Comparison of ENCODE assay signal across 10 mouse cellular contexts in genomic region chr9:124438686-124439346, GRCm38 (mm10). TPM values are rescaled to one million over a fixed set of nuclear protein-coding genes. Genes with fewer than 3 reads are reported as not detected.
DNase-seq lines count a peak whose midpoint lies in the region; ATAC-seq and TF ChIP-seq lines count a peak whose summit lies in the region.
"Had no signal": no experiment of that assay in that cellular context is flagged by ENCODE, and none has a peak within 500 bp of the region (broad histone marks: within the 10 kb centered on the region; RNA-seq: fewer than 3 reads in every experiment).

No protein-coding gene starts in this region.

- no peaks in the 10 kb centered on the region for H3K4me1 ChIP-seq in heart, embryonic 12.5 days (replicated peaks)
- no peaks in the 10 kb centered on the region for H3K4me1 ChIP-seq in midbrain, embryonic 13.5 days (replicated peaks)
- H3K4me1 ChIP-seq: heart, embryonic 13.5 days had no signal

- 96% methylated on average over 19 of the region's 22 CpGs for WGBS in heart, embryonic 12.5 days
- 97% methylated on average over 19 of the region's 22 CpGs for WGBS in midbrain, embryonic 13.5 days

- peak; percentile 29 for DNase-seq in gastrocnemius, adult 2 months
- no peak for DNase-seq in gastrocnemius, postnatal 36 days
- DNase-seq in B cell, adult 2 months = peak; percentile 47 to 52
- DNase-seq in adrenal gland, postnatal 25 days = peak; percentile 2
- peak; percentile 6 to 17 for DNase-seq in layer of hippocampus, postnatal 10 days (ENCODE audit: low spot score in 2 of 2)
- peak; percentile 7 to 14 for DNase-seq in thymus, postnatal 10 days (ENCODE audit: low spot score in 2 of 2)

- no peak for TF ChIP-seq CTCF in gastrocnemius, adult 2 months (IDR thresholded peaks at IDR 0.05)

- no peak overlapping the region for H3K4me3 ChIP-seq in gastrocnemius, adult 2 months
- no peak overlapping the region for H3K4me3 ChIP-seq in heart, embryonic 12.5 days
- H3K4me3 ChIP-seq in midbrain, embryonic 13.5 days (replicated peaks) = no peak overlapping the region
- H3K4me3 ChIP-seq: heart, embryonic 13.5 days had no signal

- no peak overlapping the region for H3K9ac ChIP-seq in heart, embryonic 12.5 days
- H3K9ac ChIP-seq in midbrain, embryonic 13.5 days (replicated peaks) = no peak overlapping the region
- H3K9ac ChIP-seq: heart, embryonic 13.5 days had no signal

- H3K36me3 ChIP-seq in heart, embryonic 12.5 days = peaks cover 38% of the 10 kb centered on the region
- peaks cover 38% of the 10 kb centered on the region for H3K36me3 ChIP-seq in midbrain, embryonic 13.5 days

- no peak overlapping the region for H3K27ac ChIP-seq in gastrocnemius, adult 2 months
- no peak overlapping the region for H3K27ac ChIP-seq in heart, embryonic 12.5 days (ENCODE audit: poor library complexity, severe bottlenecking)
- no peak overlapping the region for H3K27ac ChIP-seq in midbrain, embryonic 13.5 days
- H3K27ac ChIP-seq: heart, embryonic 13.5 days had no signal

- ATAC-seq in heart, embryonic 12.5 days (ENCODE audit: insufficient number of reproducible peaks, low FRiP score) = peak; percentile 29
- peak; percentile 1; the same call in 1 of the 2 replicates for ATAC-seq in midbrain, embryonic 13.5 days

- H3K4me2 ChIP-seq in heart, embryonic 12.5 days = no peak overlapping the region
- H3K4me2 ChIP-seq in midbrain, embryonic 13.5 days (replicated peaks) = no peak overlapping the region
- H3K4me2 ChIP-seq: heart, embryonic 13.5 days had no signal

- peaks cover 36% of the 10 kb centered on the region for H3K9me3 ChIP-seq in heart, embryonic 12.5 days (replicated peaks)
- H3K9me3 ChIP-seq in midbrain, embryonic 13.5 days = peaks cover 33% of the 10 kb centered on the region

- intact Hi-C loops in gastrocnemius, adult 2 months (cut with DNase I) = no loop called here
- intact Hi-C loops in gastrocnemius, postnatal 36 days (cut with DNase I) = no loop called here

- no peaks in the 10 kb centered on the region for H3K27me3 ChIP-seq in heart, embryonic 12.5 days (replicated peaks)
- H3K27me3 ChIP-seq in midbrain, embryonic 13.5 days = no peaks in the 10 kb centered on the region
- H3K27me3 ChIP-seq: heart, embryonic 13.5 days had no signal

RNA-seq across cellular contexts. Expression of gene Ppp2r3d, which starts 37.9 kb away (rescaled TPM):
- 10 to 100 TPM; 29.8 to 36.0 TPM for total RNA-seq in gastrocnemius, adult 2 months (2021)
- 10 to 100 TPM; 29.3 to 31.5 TPM for total RNA-seq in gastrocnemius, postnatal 36 days (2021)
- total RNA-seq in adrenal gland, postnatal 25 days (2021) = 101 and 138 TPM in 2 replicates
- polyA plus RNA-seq in heart, embryonic 12.5 days (2016; fragmentation: Nextera tagmentation; extraction: Ambion mirVana) = 131 and 147 TPM in 2 replicates
- 100 to 1,000 TPM; 110 to 113 TPM for total RNA-seq in layer of hippocampus, postnatal 10 days (2021)
- 166 and 188 TPM in 2 replicates for polyA plus RNA-seq in midbrain, embryonic 13.5 days (2015; fragmentation: Nextera tagmentation; extraction: Ambion mirVana)

RNA-seq across cellular contexts. Expression of gene Gm21836, which starts 54.8 kb away (rescaled TPM):
- not detected for total RNA-seq in gastrocnemius, adult 2 months (2021)
- total RNA-seq in gastrocnemius, postnatal 36 days (2021) = not detected
- not detected in 2 replicates for total RNA-seq in adrenal gland, postnatal 25 days (2021)
- polyA plus RNA-seq in heart, embryonic 12.5 days (2016; fragmentation: Nextera tagmentation; extraction: Ambion mirVana) = not detected in 2 replicates
- total RNA-seq in layer of hippocampus, postnatal 10 days (2021) = not detected
- polyA plus RNA-seq in midbrain, embryonic 13.5 days (2015; fragmentation: Nextera tagmentation; extraction: Ambion mirVana) = not detected in 2 replicates
- polyA plus RNA-seq: heart, embryonic 13.5 days; Patski had no signal

Comparison
In these comparisons a context has a peak if more than half of its experiments do, and no peak if none do; other contexts are left out.
1. DNase-seq: peak in gastrocnemius, adult 2 months (single experiment), B cell, adult 2 months (2 of 2), adrenal gland, postnatal 25 days (single experiment), layer of hippocampus, postnatal 10 days (2 of 2) and thymus, postnatal 10 days (2 of 2); none in gastrocnemius, postnatal 36 days (0 of 2).